Mouse (Mus musculus) G1E (cell line): Measurements from ENCODE around the gene Iqcn. TPM values are rescaled to one million over a fixed set of nuclear protein-coding genes. Genes with fewer than 3 reads are reported as not detected.
A peak's percentile ranks its signal among the peaks of the same experiment; 100 is the strongest.

Source experiments
- ATAC-seq: 2 replicates; pipeline ENCODE4 v1.8.0; 2016; ENCODE audit warnings: mild to moderate bottlenecking; ENCODE audit not compliant: insufficient number of reproducible peaks, poor library complexity, low FRiP score, severe bottlenecking; ENCODE audit errors: extremely low read depth
- DNase-seq: peaks from one replicate; pipeline ENCODE4 v3.0.0; 2012; ENCODE audit warnings: low spot score
- H3K27me3 ChIP-seq: 2 replicates; pipeline ENCODE4 v1.6.1; 2012; ENCODE audit warnings: mild to moderate bottlenecking, low read length, inconsistent platforms; ENCODE audit not compliant: insufficient read depth
- H3K36me3 ChIP-seq: replicated peaks from 2 replicates; pipeline ENCODE3; 2012; ENCODE audit warnings: mild to moderate bottlenecking, inconsistent platforms
- H3K4me1 ChIP-seq: 2 replicates; pipeline ENCODE4 v1.6.1; 2012; ENCODE audit warnings: low read depth, low read length, inconsistent platforms, mixed read lengths; ENCODE audit not compliant: insufficient read depth
- H3K4me3 ChIP-seq: 2 replicates; pipeline ENCODE4 v1.5.1; 2012; ENCODE audit warnings: low read depth, mild to moderate bottlenecking, inconsistent platforms, low read length, moderate library complexity, mixed read lengths
- H3K9me3 ChIP-seq: replicated peaks from 2 replicates; pipeline ENCODE4 v1.6.1; 2012; ENCODE audit warnings: inconsistent platforms
- CTCF ChIP-seq: IDR thresholded peaks from 2 replicates; pipeline ENCODE4 v1.5.1; 2012; ENCODE audit warnings: low read depth, low read length, inconsistent platforms, mixed read lengths
- GATA1 ChIP-seq: IDR thresholded peaks from 2 replicates; pipeline ENCODE4 v1.6.1; 2012; ENCODE audit warnings: borderline replicate concordance, low read length, inconsistent platforms, mixed read lengths
- GATA2 ChIP-seq: IDR thresholded peaks from 2 replicates; pipeline ENCODE4 v1.6.1; 2012; ENCODE audit warnings: low read depth, low read length, inconsistent platforms, borderline replicate concordance
- POLR2AphosphoS5 ChIP-seq: IDR thresholded peaks from 2 replicates; pipeline ENCODE4 v1.6.1; 2012; ENCODE audit warnings: low read depth, low read length, inconsistent platforms; ENCODE audit not compliant: insufficient replicate concordance
- TAL1 ChIP-seq: conservative IDR thresholded peaks from 2 replicates; pipeline ENCODE4 v1.6.1; 2012; ENCODE audit warnings: low read depth, low read length, inconsistent platforms, mixed read lengths
- polyA plus RNA-seq: library from polyadenylated mRNA; stranded (reverse); fragments of >175 nt; gene quantifications from 2 replicates; pipeline ENCODE4 v1.2.3, GENCODE M21; 2012
- total RNA-seq, 2 experiments: library from RNA; stranded (forward) in 1 of 2; stranded (reverse) in 1 of 2; fragments of 200-1000 nt in 1 of 2; fragments of >200 nt in 1 of 2; fragmentation: Nextera tagmentation in 1 of 2; gene quantifications; 2 replicates each; pipeline ENCODE4 v1.2.3; 2014 to 2017

The Iqcn gene
- total and polyA plus RNA-seq, 3 experiments = 0.05 TPM; not detected in 2

- DNase-seq = no peak
- Histone ChIP-seq H3K4me1 (peaks cover 37% of the 10 kb centered on the region), H3K9me3 (no peaks in the 10 kb centered on the region), H3K27me3 (no peaks in the 10 kb centered on the region), H3K4me3 (peak overlapping the region; percentile 84), H3K36me3 (peaks cover 41% of the 10 kb centered on the region)
- no peak for TF ChIP-seq GATA1
- no peak for TF ChIP-seq GATA2
- no peak for TF ChIP-seq CTCF
- TF ChIP-seq POLR2AphosphoS5 = no peak
- TF ChIP-seq TAL1 = no peak
- no peak for ATAC-seq
These were observed 44.2 kb upstream of the Iqcn start for GRCm38 (mm10) chr8:70658897-70659603.

- Histone ChIP-seq H3K4me1 (peaks cover 41% of the 10 kb centered on the region), H3K36me3 (peaks cover 34% of the 10 kb centered on the region), H3K9me3 (no peaks in the 10 kb centered on the region), H3K27me3 (no peaks in the 10 kb centered on the region), H3K4me3 (peak overlapping the region; percentile 84)
- TF ChIP-seq POLR2AphosphoS5 = no peak
- TF ChIP-seq GATA1 = no peak
- no peak for TF ChIP-seq GATA2
- no peak for TF ChIP-seq CTCF
- no peak for TF ChIP-seq TAL1
- ATAC-seq = peak; percentile 93
- DNase-seq = peak; percentile 95
These were observed 43.5 kb upstream of the Iqcn start for GRCm38 (mm10) chr8:70659604-70660272.

- TF ChIP-seq GATA1 (no peak), TAL1 (no peak), CTCF (no peak)
- peaks cover 28% of the 10 kb centered on the region for H3K36me3 ChIP-seq
- H3K9me3 ChIP-seq = no peaks in the 10 kb centered on the region
- DNase-seq = no peak
- no peaks in the 10 kb centered on the region for H3K27me3 ChIP-seq
- H3K4me3 ChIP-seq = peak within 1 kb of the TSS; percentile 84
- H3K4me1 ChIP-seq = peaks cover 41% of the 10 kb centered on the region
- ATAC-seq = no peak
These were observed 43.0 kb upstream of the Iqcn start, which contains the start of gene Pgpep1 for GRCm38 (mm10) chr8:70660273-70660725. Gene Pgpep1, minus strand, starts transcription at chr8:70660388.

DNA sequence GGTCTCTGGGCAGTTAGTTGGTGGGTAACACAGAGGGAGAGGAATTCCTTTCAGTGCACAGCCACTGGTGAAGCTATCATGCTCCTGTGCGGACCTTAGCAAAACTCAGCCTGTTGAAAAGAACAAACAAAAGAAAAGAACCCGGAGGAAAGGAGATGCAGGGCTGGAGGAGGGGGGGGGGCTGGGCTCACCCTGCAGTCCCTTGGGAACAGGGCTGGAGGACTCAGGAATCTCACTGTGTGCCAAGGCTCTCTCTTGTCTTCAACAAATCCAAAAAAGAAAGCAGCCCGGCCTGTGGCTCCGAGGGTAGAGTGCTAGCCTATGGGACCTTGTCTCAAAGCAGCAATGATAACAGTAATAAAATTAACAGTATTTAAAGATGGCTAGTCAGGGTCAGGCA is 39.6 kb upstream of the Iqcn start:
- Histone ChIP-seq H3K4me3 (no peak overlapping the region), H3K36me3 (no peaks in the 10 kb centered on the region), H3K4me1 (peaks cover 50% of the 10 kb centered on the region), H3K9me3 (no peaks in the 10 kb centered on the region; the same call in 1 of the 2 replicates), H3K27me3 (peaks cover 3% of the 10 kb centered on the region; the same call in 1 of the 2 replicates)
- ATAC-seq (no peak), DNase-seq (no peak)
- TF ChIP-seq GATA1 (no peak), CTCF (no peak), TAL1 (no peak), POLR2AphosphoS5 (no peak), GATA2 (no peak)

- H3K9me3 ChIP-seq = no peaks in the 10 kb centered on the region; the same call in 1 of the 2 replicates
- peaks cover 42% of the 10 kb centered on the region for H3K4me1 ChIP-seq
- ATAC-seq (no peak), DNase-seq (no peak)
- peaks cover 3% of the 10 kb centered on the region; the same call in 1 of the 2 replicates for H3K27me3 ChIP-seq
- no peak overlapping the region for H3K4me3 ChIP-seq
- no peaks in the 10 kb centered on the region for H3K36me3 ChIP-seq
- no peak for TF ChIP-seq CTCF
- no peak for TF ChIP-seq GATA2
These were observed 38.6 kb upstream of the Iqcn start for GRCm38 (mm10) chr8:70664631-70665030.

GRCm38 (mm10) chr8:70665599-70665998 is 37.7 kb upstream of the Iqcn start:
- ATAC-seq = no peak
- no peak overlapping the region for H3K4me3 ChIP-seq
- TF ChIP-seq POLR2AphosphoS5 = no peak
- TF ChIP-seq CTCF = no peak
- TF ChIP-seq GATA2 = no peak
- TF ChIP-seq TAL1 = no peak
- TF ChIP-seq GATA1 = no peak

More at GRCm38 (mm10) chr8:70665599-70665998, 37.7 kb upstream of the Iqcn start:
- no peaks in the 10 kb centered on the region; the same call in 1 of the 2 replicates for H3K9me3 ChIP-seq
- H3K36me3 ChIP-seq = no peaks in the 10 kb centered on the region
- no peak for DNase-seq
- H3K4me1 ChIP-seq = peaks cover 33% of the 10 kb centered on the region
- H3K27me3 ChIP-seq = peaks cover 3% of the 10 kb centered on the region; the same call in 1 of the 2 replicates
